Mouse (Mus musculus): ENCODE data around the gene Angpt4. TPM values are rescaled to one million over a fixed set of nuclear protein-coding genes. Genes with fewer than 3 reads are reported as not detected.
A peak's percentile ranks its signal among the peaks of the same experiment; 100 is the strongest.

The Angpt4 gene
- total and polyA plus RNA-seq, 3 experiments = 0.04 TPM; not detected in 2

- no peaks in the 10 kb centered on the region for H3K9me3 ChIP-seq (replicated peaks; ENCODE audit: low read length)
- H3K4me2 ChIP-seq (ENCODE audit: insufficient read depth, low read depth, poor library complexity, severe bottlenecking) = peak overlapping the region; percentile 60
- peaks cover 2 to 24% of the 10 kb centered on the region in 2 experiments for H3K36me3 ChIP-seq (replicated peaks in 1 of 2; ENCODE audit: control insufficient read depth in 1 of 2, insufficient read depth in 1 of 2, low read length in 1 of 2)
- H3K4me3 ChIP-seq (replicated peaks in 1 of 3; ENCODE audit: low read depth in 2 of 3, low read length in 2 of 3, poor library complexity in 1 of 3) = peak overlapping the region in 2 of 3 experiments; percentile 18 to 88
- dilution Hi-C loops (cut with MboI; ENCODE audit: extremely low pct_ligation_motif_present, extremely low pct_unique_long_range_greater_than_20kb, low sequenced_read_pairs) (no loop called here), in situ Hi-C loops (cut with MboI; ENCODE audit: low pct_ligation_motif_present, low pct_unique_long_range_greater_than_20kb, low sequenced_read_pairs) (no loop called here)
- peaks cover 26 to 52% of the 10 kb centered on the region in 2 experiments for H3K4me1 ChIP-seq (ENCODE audit: control insufficient read depth in 1 of 2, insufficient read depth in 2 of 2)
- no peak overlapping the region for H3K9ac ChIP-seq (ENCODE audit: insufficient read depth, low read depth)
- H3K27me3 ChIP-seq (replicated peaks) = peaks cover 2% of the 10 kb centered on the region
- no peaks in the 10 kb centered on the region; the same call in 1 of the 2 replicates for H3K79me2 ChIP-seq (replicated peaks; ENCODE audit: control insufficient read depth, extremely low read depth, insufficient read depth, poor library complexity, severe bottlenecking)
- DNase-seq (ENCODE audit: extremely low read depth) = no peak
- TF ChIP-seq NELFE (IDR thresholded peaks at IDR 0.05; ENCODE audit: low read depth, low read length) (no peak), ETS1 (conservative IDR thresholded peaks at IDR 0.05; ENCODE audit: low read depth, low read length) (no peak), E2F4 (IDR thresholded peaks at IDR 0.05; ENCODE audit: insufficient replicate concordance, low read depth, low read length) (no peak), JUND (conservative IDR thresholded peaks at IDR 0.05; ENCODE audit: low read depth, low read length) (no peak), MXI1 (IDR thresholded peaks at IDR 0.05; ENCODE audit: low read depth, low read length) (no peak), CTCF (conservative IDR thresholded peaks at IDR 0.05 in 1 of 2, IDR thresholded peaks at IDR 0.05 in 1 of 2; ENCODE audit: low read depth in 2 of 2, low read length in 2 of 2) (no peak), MYC (IDR thresholded peaks at IDR 0.05; ENCODE audit: low read depth, low read length) (no peak)
- H3K27ac ChIP-seq (ENCODE audit: insufficient read depth, low read depth) = no peak overlapping the region
Observed at GRCm38 (mm10) chr2:151980355-151980693, 69.3 kb downstream of the Angpt4 start.

GRCm38 (mm10) chr2:151981268-151981667 is 70.3 kb downstream of the Angpt4 start:
- dilution Hi-C loops (cut with MboI; ENCODE audit: extremely low pct_ligation_motif_present, extremely low pct_unique_long_range_greater_than_20kb, low sequenced_read_pairs) (no loop called here), in situ Hi-C loops (cut with MboI; ENCODE audit: low pct_ligation_motif_present, low pct_unique_long_range_greater_than_20kb, low sequenced_read_pairs) (no loop called here)
- no peaks in the 10 kb centered on the region; the same call in 1 of the 2 replicates for H3K79me2 ChIP-seq (replicated peaks; ENCODE audit: control insufficient read depth, extremely low read depth, insufficient read depth, poor library complexity, severe bottlenecking)
- H3K9me3 ChIP-seq (replicated peaks; ENCODE audit: low read length) = no peaks in the 10 kb centered on the region
- TF ChIP-seq NELFE (IDR thresholded peaks at IDR 0.05; ENCODE audit: low read depth, low read length) (no peak), USF2 (conservative IDR thresholded peaks at IDR 0.05; ENCODE audit: low read depth, low read length) (no peak), TCF12 (IDR thresholded peaks at IDR 0.05; ENCODE audit: low read depth, low read length) (no peak), POLR2AphosphoS2 (IDR thresholded peaks at IDR 0.05; ENCODE audit: low read depth, low read length) (no peak), MYC (IDR thresholded peaks at IDR 0.05; ENCODE audit: low read depth, low read length) (no peak), EP300 (IDR thresholded peaks at IDR 0.05; ENCODE audit: low read length) (no peak), RAD21 (IDR thresholded peaks at IDR 0.05; ENCODE audit: low read depth, low read length) (no peak), USF1 (IDR thresholded peaks at IDR 0.05; ENCODE audit: low read depth, low read length) (no peak), E2F4 (IDR thresholded peaks at IDR 0.05; ENCODE audit: insufficient replicate concordance, low read depth, low read length) (no peak), ZNF384 (IDR thresholded peaks at IDR 0.05; ENCODE audit: low read depth, low read length) (no peak), PAX5 (IDR thresholded peaks at IDR 0.05; ENCODE audit: low read length) (no peak), JUN (IDR thresholded peaks at IDR 0.05; ENCODE audit: insufficient read depth, low read depth, low read length) (no peak), MEF2A (IDR thresholded peaks at IDR 0.05; ENCODE audit: borderline replicate concordance, low read depth, low read length) (no peak), BHLHE40 (IDR thresholded peaks at IDR 0.05; ENCODE audit: low read depth, low read length) (no peak), RCOR1 (conservative IDR thresholded peaks at IDR 0.05; ENCODE audit: low read depth, low read length) (no peak), HCFC1 (IDR thresholded peaks at IDR 0.05; ENCODE audit: low read depth, low read length) (no peak), ELF1 (IDR thresholded peaks at IDR 0.05; ENCODE audit: low read depth, low read length) (no peak), ZKSCAN1 (IDR thresholded peaks at IDR 0.05; ENCODE audit: borderline replicate concordance, low read depth, low read length) (no peak)
- no peak overlapping the region for H3K4me3 ChIP-seq (replicated peaks in 1 of 3; ENCODE audit: low read depth in 2 of 3, low read length in 2 of 3, poor library complexity in 1 of 3)
- no peak overlapping the region for H3K9ac ChIP-seq (ENCODE audit: insufficient read depth, low read depth)
- no peak overlapping the region for H3K4me2 ChIP-seq (ENCODE audit: insufficient read depth, low read depth, poor library complexity, severe bottlenecking)
- H3K4me1 ChIP-seq (ENCODE audit: control insufficient read depth in 1 of 2, insufficient read depth in 2 of 2) = peaks cover 30 to 54% of the 10 kb centered on the region in 2 experiments
- H3K27me3 ChIP-seq (replicated peaks) = peaks cover 2% of the 10 kb centered on the region
- H3K36me3 ChIP-seq (replicated peaks in 1 of 2; ENCODE audit: control insufficient read depth in 1 of 2, insufficient read depth in 1 of 2, low read length in 1 of 2) = peaks cover 1 to 19% of the 10 kb centered on the region in 2 experiments
- no peak overlapping the region for H3K27ac ChIP-seq (ENCODE audit: insufficient read depth, low read depth)
- DNase-seq (ENCODE audit: extremely low read depth) = no peak
